Mouse (Mus musculus) lung, postnatal 0 days (tissue): ENCODE results near the gene Pgd.

ENCODE experiments used
- CTCF ChIP-seq: IDR thresholded peaks from 2 replicates; pipeline ENCODE4 v1.5.1; 2016; ENCODE audit warnings: antibody characterized with exemption, mild to moderate bottlenecking
- EP300 ChIP-seq: IDR thresholded peaks from 2 replicates; pipeline ENCODE4 v1.6.1; 2016; ENCODE audit warnings: antibody characterized with exemption, mild to moderate bottlenecking, control low read depth

GRCm38 (mm10) chr4:149215397-149215796, 48.8 kb upstream of the Pgd start:
- no peak for TF ChIP-seq EP300
- no peak for TF ChIP-seq CTCF
